Mouse (Mus musculus) intestine, embryonic 14.5 days (tissue): ENCODE results near the gene Coro7. TPM values are rescaled to one million over a fixed set of nuclear protein-coding genes. Genes with fewer than 3 reads are reported as not detected.

ENCODE experiments used
- polyA plus RNA-seq: library from polyadenylated mRNA; unstranded; fragments of >200 nt; fragmentation: Nextera tagmentation; extraction: Ambion mirVana; gene quantifications from 2 replicates; pipeline ENCODE4 v1.2.1, GENCODE M21; 2014

Gene Coro7
- polyA plus RNA-seq, 1 experiment from 2014 or later = 19.3 TPM

Other genes starting within 250 kb of the Coro7 start
- 13.1 and 15.3 TPM in 2 replicates for gene Srl, start 138.0 kb downstream of the Coro7 start, polyA plus RNA-seq
- 27.6 and 30.0 TPM in 2 replicates for gene Tfap4, start 119.9 kb downstream of the Coro7 start, polyA plus RNA-seq
- gene Glis2, start 85.1 kb downstream of the Coro7 start, polyA plus RNA-seq = 29.0 and 31.0 TPM in 2 replicates
- gene Pam16, start 54.8 kb downstream of the Coro7 start, polyA plus RNA-seq = 80.5 and 85.9 TPM in 2 replicates
- gene Vasn, start 39.8 kb downstream of the Coro7 start, polyA plus RNA-seq = 15.9 and 17.1 TPM in 2 replicates
- 71.6 and 75.3 TPM in 2 replicates for gene Dnaja3, start 39.8 kb downstream of the Coro7 start, polyA plus RNA-seq
- gene Nmral1, start 39.6 kb upstream of the Coro7 start, polyA plus RNA-seq = 73.4 and 79.4 TPM in 2 replicates
- gene Hmox2, start 46.6 kb upstream of the Coro7 start, polyA plus RNA-seq = 94.7 and 97.6 TPM in 2 replicates
- gene Cdip1, start 110.5 kb upstream of the Coro7 start, polyA plus RNA-seq = 85.3 and 95.5 TPM in 2 replicates
- 0.43 and 0.55 TPM in 2 replicates for gene 4930562C15Rik, start 155.6 kb upstream of the Coro7 start, polyA plus RNA-seq
- 39.3 and 40.6 TPM in 2 replicates for gene Ubald1, start 200.5 kb upstream of the Coro7 start, polyA plus RNA-seq
- gene Mgrn1, start 206.5 kb upstream of the Coro7 start, polyA plus RNA-seq = 83.7 and 87.6 TPM in 2 replicates